Mouse (Mus musculus): Measurements from ENCODE around the gene Phykpl.
A peak's percentile ranks its signal among the peaks of the same experiment; 100 is the strongest.

Gene Phykpl

DNA sequence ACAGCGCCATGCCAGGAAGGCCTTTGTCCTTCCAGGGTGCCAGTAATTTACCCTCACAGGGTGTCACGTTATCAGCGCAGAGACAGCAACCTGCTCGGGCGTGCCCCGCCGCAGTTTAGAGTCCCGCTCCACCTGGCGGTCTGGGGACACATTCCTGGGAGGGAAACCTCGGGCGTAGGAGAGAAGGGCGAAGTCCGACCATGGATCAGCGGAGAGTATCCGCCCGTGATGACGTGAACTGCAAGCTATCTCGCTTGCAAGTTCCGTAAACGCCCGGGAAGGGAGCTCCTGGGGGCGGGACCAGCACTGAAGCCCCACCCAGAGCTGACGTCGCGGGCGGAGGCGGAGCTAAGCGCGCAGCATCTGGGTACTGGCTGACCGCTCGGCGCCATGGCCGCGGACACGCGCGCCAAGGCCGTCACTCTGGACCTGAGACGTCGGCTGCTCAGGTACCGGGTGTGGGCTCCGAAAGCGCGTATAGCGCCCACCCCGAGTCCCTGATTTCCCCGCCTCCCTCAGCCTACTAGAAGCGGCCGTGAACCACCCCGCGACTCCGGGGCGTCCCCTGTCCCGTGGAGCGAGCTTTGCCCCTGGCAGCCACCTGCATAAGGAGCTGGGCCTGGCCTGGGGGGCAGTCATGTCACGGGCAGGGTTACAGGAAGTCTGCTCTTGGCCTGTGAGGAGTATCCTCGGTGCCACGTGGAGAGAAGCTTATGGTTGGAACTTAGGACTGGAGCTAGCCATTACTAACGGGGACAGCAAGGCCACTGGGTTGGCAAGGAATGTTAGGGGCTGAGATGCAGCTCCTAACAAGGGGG lies at the start of gene Phykpl:
TSS of gene Phykpl (plus strand) at position 327 of the 818 bp plus-strand sequence.
- peak; percentile 85 to 96 for DNase-seq (ENCODE audit: low spot score in 2 of 2)

DNA sequence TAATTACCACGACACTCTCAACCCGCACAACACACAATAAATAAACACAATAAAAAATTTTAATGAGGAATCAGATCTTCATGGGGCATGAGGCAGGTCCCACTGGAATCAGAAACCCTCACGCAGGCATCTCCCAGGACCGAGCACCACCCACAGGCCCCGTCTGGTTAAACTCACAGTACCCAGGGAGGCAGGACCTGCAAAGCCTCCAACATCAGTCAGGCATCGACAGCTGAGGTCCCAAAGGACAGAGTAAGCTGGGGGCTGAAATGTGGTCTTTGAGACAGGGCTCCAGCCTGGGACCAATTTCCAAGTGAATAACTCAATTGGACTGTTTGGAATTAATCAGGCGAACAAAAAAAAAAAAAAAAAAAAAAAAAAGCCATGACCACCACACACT lies 46.2 kb upstream of the Phykpl start:
- DNase-seq (ENCODE audit: low spot score in 2 of 2) = no peak

DNA sequence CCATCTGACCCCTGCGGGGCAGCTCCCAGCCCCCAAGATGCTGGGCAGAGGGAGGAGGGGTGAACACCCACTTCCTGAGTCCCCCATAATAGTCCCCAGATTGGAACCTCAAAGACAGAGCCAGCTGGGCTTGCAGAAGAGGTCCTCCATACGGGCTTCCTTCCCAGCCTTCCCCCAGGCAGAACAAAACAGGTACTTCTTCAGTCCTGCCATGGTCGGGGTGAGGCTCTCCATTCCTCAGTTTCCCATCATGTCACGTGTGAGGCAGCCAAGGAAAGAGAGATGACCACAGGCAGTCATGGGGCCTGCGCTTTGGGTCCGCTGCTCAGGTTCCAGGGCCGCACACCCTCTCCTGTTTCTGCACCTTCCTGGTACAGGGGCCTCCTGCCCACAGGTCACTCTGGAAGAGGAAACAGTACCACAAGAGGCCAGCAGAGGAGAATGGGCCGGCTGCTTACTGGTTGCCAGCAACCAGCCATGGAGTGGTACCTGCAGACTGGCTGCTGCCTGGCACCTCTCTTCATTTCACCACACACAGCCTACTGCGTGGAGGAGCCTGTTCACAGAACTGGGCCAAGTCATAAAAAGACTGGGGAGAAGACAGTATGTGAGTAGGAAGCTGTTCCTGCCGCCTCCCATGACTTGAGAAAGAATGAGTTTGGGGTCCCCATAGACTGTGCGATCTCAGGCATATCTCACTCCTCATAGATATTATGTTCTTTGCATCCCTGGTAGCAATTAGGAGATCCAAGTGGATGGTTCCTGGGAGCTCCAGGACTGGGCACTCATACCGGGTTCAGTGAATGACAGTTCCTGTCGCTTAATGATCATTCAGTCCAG lies 45.4 kb upstream of the Phykpl start:
- DNase-seq (ENCODE audit: low spot score in 2 of 2) = no peak

DNA sequence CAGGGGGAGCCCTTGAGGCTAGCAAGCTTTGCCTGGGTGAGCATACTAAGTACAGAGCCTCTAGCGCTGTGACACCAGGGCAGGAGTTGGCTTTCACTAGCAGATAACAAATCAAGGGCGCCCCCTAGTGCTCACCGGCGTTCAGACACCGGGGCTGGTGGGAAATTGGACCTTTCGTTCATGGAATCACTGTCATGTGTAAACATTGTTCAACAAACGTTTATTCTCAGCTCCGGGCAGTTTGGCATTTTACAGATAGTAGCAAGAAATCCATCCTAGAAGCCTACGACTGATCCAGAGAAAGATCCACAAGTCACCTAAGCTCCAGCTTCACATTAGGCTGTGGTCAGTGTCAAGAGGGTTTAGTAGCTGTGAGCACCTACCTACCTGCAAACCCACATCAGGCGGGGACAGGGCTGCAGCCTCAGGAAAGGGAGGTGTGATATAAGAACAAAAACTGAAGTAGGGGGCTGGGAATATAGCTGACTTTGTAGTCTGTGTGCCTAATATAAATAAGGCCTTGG lies 44.7 kb upstream of the Phykpl start:
- DNase-seq (ENCODE audit: low spot score in 2 of 2) = peak; percentile 74 to 97

DNA sequence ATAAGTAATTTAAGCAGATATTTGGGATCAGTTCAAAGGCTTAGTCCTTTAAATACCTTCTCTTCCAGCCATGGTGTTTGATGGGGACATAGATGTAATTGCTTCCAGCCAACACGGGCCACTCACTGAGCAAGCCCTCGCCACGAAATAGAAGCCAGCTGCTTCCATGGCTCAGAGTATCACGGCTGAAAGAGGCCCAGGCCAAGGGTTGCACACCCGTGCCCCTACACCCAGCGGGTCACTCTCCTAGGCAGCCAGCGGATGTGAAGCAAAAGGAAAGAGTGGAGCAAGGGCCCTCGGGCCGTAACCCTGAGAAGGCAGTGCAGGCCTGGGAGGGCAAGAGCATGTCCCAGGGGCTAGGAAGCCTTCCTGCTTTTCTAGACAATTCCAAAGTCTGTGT lies 42.1 kb upstream of the Phykpl start:
- no peak for DNase-seq (ENCODE audit: low spot score in 2 of 2)

DNA sequence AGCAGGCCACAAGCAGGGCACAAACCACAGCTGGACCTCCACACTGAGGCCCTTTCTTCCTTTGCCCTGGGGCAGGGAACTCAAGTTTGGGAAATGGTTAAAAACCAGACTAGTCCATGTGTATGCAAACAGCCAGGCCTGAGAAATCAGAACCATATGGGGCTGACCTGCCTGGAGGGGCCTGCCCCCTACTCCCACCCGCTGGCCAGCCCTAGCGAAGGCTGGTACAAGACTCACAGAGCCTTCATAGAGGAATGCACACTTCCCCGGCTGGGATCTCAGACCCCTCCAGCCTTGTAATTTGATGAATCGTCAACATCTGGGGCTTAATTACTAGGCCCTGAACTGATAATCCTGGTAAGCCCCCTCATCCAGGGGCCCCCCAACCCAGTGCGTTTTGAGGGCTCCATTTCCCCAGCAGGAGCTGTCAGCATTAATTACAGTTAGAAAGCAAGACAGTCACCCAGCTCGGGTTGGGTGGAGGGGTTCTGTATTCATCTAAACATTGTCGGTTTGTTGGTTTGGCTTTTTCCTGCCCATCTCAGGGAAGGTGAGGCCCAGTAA lies 41.0 kb upstream of the Phykpl start:
- no peak for DNase-seq (ENCODE audit: low spot score in 2 of 2)

DNA sequence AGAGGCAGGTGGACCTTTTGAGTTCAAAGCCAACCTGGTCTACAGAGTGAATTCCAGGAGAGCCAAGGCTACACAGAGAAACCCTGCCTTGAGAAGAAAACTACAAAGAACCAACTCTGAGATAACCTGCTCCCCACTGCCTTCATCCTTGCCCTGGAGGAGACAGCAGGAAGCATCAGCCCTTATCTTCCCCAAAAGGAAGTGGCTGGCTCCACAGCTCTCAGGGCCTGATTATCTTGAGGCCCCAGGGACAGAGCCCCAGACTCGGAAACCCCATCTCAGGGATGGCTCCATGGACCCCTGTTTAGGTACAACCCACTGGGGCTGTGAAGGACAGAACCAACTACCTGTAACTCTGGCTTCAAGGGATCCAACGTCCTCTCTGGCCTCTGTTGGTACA lies 40.1 kb upstream of the Phykpl start:
- no peak for DNase-seq (ENCODE audit: low spot score in 2 of 2)

DNA sequence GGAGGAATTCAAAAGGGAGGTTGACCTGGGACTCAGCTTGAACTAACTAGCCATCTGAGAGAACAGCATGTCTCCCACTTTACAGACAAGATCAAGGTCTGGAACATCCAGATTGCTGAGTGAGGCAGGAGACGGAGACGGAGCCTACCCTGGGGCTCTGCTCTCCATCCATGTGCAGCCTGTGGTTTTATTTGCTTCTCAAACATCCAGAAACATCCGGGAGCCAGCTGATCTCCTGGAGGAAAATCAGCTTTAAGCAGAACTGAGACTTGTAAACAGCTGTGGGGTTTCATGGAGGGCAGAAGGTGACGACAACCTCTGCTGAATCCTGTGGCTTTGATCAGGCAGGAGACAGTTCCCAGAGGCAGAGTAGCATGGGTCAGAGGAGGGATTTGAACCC lies 38.7 kb upstream of the Phykpl start:
- no peak for DNase-seq (ENCODE audit: low spot score in 2 of 2)

DNA sequence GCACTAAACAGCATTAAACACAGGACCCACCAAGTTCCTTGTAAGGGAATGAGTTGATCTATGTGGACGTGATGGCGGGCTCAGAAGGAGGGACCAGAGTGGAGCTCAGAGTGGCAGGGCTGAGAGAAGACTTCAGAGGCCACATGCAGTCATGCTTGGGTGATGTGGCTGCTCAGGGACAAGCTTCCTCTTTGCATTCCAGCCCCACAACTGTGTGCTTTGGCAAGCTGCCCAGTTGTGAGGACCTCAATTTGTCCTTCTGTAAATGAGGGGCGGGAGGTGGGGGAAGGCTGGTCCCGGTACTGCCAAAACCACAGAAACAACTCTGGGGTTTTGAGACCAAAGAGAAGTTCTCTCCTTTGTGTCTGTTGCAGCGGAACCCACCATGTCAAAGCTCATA lies 33.3 kb upstream of the Phykpl start:
- DNase-seq (ENCODE audit: low spot score in 2 of 2) = no peak

DNA sequence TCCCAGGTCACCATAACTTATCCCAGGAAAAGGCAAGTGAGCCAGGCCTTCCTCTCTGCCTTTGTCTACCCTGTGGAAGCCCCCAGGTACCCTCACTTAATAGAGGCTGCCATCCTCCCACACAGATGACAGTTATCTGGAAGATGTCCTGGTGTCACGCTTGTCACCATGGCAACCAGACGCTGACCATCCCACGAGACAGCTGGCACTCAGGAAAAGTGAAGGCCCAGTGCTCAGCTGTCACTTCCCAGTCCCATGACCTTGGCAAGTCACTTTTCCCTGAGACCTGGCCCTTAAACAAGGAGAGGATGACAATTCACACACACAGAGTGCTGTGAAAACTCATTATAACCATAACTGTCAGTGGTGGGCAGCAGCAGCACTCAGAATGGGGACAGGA lies 32.5 kb upstream of the Phykpl start:
- no peak for DNase-seq (ENCODE audit: low spot score in 2 of 2)

DNA sequence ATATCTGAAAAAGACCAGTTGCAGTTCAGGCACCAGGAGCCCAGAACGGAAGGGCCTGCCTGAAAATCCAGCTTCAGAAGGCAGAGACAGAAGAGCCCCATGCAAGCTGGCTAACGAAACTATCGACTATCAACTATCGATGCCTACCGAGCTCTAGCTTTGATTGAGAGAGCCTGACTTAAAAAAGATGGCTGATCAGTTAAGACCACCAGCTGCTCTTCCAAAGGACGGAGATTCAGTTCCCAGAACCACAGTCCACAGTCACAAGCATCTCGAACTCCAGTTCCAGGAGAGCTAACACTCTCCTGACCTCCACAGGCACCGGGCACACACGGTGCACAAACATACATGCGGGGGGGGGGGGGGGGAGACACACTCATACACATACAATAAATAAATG lies 30.0 kb upstream of the Phykpl start:
- DNase-seq (ENCODE audit: low spot score in 2 of 2) = no peak

DNA sequence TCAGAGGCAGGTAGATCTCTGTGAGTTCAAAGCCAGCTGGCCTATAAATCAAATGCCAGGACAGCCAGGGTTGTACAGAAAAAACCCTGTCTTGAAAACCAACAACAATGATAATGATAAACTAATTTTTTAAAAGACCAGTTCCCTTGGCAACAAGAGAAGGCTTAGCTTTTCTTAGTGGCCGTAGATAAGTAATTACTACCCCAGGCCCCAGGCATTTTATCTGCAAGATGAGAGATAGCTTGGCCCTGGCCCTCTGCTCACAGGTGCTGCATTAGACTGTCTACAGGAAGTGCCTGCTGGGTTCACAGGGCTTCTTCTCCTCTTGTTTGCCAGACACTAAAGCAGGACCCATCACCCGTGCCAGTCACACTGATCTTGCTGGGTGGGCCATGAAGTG lies 29.5 kb upstream of the Phykpl start:
- DNase-seq (ENCODE audit: low spot score in 2 of 2) = no peak

DNA sequence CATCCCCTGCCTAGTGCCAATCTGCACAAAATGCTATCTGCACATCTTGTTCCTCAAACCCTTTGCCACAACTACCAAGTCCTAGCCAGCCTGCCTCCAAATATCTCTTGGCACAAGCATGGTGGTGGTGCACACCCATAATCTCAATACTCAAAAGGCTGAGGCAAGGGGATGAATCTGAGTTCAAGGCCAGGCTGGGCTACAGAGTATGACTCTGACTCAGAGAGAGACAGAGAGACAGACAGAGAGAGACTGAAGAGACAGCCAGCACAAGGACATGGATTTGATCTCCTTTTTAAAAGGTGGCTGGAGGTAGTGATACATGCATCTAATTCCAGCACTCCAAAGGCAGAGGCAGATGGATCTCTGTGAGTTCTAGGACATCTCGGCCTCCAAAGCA lies 21.3 kb upstream of the Phykpl start:
- no peak for DNase-seq (ENCODE audit: low spot score in 2 of 2)

DNA sequence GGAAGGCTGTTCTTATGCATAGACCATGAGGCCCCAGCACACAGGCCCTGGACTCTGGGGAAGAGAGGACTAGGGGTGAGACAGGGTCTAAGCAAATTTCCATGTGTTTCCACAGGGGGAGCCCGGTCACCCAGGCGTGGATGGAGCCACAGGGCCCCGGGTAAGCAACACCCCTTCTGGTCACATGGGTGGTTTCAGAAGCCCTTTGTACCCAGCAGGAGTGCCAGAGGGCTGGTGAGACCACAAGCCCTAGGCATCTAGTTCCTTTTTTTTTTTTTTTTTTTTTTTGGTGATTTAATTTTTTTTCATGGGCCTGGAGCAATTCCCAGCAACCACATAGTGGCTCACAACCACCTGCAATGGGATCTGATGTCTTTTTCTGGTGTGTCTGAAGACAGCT lies 19.5 kb upstream of the Phykpl start:
- DNase-seq (ENCODE audit: low spot score in 2 of 2) = no peak

DNA sequence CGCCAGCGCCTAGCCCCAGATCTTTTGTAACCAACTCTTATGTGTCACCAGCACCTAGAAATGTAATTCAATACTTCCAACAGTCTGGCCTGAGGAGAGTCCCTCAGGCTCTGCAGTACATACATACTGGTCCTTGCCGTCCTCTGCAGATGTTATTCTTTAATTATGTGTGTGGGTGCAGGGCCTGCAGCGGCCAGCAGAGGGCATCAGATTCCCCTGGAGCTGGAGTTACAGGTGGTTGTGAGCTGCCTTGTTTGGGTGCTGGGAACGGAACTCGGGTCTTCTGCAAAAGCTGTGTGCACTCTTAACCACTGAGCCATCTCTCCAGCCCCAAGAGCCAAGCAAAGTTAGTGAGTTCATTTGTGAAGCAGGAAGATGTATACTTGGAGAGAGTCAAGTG lies 18.6 kb upstream of the Phykpl start:
- no peak for DNase-seq (ENCODE audit: low spot score in 2 of 2)

DNA sequence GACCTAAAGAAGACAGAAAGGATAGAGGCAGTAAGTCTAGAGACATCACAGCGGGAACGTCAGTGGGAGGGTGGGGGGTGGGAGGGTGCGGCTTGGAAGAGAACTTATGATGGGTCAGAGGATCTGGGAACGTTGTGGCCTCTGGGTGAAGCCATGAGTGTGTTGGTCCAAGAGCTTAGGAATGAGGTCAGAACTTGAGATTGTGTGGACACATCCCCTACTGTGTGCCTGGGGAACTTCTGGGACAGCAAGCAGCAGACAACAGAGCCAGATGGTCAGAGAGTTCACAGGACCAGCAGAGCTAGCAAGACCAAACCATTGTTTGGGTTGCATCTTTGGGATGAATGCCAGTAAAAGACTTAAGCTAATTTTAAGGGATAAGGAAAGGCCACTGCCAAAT lies 15.8 kb upstream of the Phykpl start:
- no peak for DNase-seq (ENCODE audit: low spot score in 2 of 2)

DNA sequence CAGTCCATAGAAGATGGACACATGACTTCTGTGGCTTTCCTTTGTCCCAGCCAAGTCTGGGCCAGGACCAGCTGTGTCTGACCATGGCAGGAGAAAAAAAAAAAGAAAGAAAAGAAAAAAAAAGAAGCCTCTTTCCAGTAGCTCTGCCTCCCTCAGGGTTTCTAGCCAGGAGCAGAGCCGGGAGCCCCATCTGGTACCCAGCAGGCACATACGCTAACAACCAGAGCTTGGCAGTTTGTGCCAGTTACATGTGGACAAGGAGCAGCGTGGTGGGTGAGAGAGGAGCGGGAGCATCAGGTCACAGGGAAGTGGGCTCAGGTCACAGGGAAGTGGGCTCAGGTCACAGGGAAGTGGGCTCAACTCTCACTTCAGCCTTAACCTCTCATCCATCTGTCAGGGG lies 8.1 kb upstream of the Phykpl start:
- no peak for DNase-seq (ENCODE audit: low spot score in 2 of 2)

DNA sequence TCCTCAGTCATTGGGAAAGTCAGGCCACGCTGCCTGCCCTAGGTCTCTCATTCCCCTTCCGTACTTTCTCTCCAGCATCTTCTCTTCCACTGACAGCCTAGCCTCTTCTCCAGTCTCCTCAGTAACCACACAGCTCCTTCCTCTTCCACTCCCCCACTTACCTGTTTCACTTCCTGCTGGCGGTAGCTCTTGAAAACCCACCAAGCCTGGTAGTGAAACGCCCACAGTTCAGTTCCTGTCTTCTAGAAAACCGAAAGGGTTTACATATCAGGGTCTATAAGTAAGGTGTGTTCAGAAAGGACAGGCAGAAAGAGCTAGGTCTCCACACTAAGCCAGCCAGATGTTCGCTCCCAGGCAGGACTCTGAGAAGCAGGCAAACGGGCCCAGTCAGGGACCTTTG lies 7.0 kb upstream of the Phykpl start:
- DNase-seq (ENCODE audit: low spot score in 2 of 2) = no peak

DNA sequence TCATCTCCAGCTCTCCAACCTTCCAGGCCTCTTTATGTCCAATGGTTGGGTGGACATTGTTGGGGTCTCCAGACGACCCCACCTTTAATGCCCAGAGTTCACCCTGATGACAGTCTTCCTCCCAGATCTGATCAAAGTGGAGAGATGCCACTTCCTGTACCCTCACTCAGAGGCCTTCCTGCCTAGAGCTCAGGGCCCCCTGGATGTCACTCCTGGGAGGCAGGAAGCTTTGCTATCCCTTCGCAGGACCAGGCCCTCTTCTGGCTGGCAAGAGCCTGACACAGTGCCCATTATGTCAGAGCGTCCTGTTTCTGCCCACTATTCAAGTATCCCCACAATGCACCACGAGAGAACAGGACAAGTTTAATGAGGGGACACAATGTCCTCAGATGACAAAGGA lies 5.5 kb upstream of the Phykpl start:
- no peak for DNase-seq (ENCODE audit: low spot score in 2 of 2)

DNA sequence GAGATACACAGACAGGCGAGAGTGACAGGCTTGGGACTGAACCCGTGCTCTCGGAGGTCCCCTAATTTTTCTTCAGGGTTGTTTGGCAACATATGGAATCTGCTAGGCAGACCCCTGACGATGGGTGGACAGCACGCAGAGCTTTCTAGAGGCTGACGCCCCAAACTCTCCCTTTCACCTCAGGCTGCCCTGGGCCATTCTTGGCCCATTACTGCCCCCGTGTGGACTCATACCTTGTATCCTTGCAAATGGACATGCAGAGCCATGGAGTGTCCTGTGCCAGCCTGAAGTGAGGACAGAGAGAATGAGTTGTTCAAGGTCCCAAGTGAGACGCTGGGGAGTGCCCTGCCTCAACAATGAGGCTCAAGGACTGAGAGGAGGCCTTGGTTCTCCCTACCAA lies 1.8 kb upstream of the Phykpl start:
- DNase-seq (ENCODE audit: low spot score in 2 of 2) = peak in 1 of 2 experiments; percentile 50

DNA sequence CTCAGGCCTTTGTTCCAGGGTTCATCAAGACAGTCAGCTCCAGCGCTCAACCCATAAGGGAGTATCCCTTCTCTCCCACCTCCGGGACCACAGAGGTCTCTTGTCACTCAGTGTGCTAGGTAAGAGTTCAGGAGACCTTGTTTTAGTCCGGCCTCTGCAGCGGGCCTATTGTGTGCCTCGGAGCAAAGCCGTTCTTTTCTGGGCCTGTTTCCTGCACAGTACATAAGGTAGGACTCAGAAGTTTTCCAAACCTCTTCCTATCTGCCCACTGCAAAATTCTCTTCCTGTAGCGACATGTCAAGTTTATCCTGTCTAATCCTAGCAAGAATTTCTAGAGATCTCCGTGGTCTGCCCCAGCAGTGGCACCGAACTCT lies 513 bp upstream of the Phykpl start:
- DNase-seq (ENCODE audit: low spot score in 2 of 2) = no peak

DNA sequence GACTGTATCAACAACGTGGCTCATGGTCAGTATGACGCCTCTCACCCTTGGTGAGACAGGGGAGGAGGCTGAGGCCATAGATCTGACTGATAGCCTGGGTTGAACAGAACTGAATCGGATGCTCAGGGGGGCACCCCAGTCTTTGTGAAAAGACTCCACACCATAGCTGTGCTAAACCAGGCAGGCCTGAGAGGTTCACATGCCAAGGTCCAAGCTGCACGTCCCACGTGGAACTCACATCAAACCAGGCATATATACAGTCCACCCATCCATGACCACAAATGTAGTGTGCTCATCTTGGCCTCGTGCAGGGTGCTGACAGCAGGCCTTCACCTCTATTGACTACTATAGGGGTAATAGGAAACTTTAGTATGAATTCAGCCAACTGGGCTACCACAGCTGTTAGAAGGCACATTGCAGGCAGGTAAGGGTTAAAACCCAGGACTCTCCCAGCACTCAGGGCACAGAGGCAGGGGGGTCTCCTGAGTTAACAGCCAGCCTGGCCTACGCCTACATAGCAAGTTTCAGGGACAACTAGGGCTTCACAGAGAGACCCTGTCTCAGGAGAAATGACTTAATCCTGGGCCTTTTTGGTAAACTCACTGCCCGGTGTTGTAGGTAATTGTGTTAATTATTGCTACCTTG lies 1.2 kb downstream of the Phykpl start:
- DNase-seq (ENCODE audit: low spot score in 2 of 2) = no peak

Data from left cerebral cortex, adult 9 months (tissue).